Mouse (Mus musculus) spleen, postnatal 10 days (tissue): ENCODE data around the gene Pole.
A peak's percentile ranks its signal among the peaks of the same experiment; 100 is the strongest.

ENCODE experiments used
- DNase-seq, 2 experiments: peaks; one replicate each; pipeline ENCODE4 v3.0.0; 2021 to 2022; ENCODE audit warnings: low spot score in 2 of 2

The Pole gene

DNA sequence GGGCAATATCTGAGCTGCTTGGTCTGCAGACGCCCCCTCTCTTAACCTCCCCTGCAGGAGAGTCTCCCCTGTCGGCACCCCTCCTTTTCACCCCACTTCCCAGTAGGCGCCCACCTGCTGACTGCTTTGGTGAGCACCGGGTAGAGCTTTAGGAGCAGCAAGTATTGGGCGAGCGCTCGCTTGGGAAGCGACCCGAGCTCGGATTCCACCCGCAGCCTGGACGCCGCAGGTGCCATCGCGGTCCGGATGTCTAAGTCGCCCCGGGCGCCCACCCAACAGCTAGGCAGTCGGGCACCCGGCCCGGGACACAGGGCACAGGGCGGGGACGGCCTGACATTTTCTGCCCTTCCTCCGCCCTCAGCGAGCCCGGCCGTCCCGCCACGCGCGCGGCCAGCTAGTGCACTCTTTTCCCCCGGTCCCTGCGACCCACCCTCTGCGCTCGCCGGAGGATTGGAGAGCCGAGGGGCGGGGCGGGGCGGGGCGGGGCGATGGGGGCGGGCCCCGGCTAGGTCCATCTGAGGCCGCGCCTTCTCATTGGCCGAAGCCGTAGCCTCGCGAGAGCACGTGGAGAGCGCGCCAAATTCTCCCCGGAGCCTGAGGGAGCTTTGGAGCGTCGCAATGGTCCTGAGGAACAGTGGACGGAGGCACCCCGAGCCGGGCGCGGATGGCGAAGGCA lies at the start of gene Pole, which contains the start of gene Pxmp2:
Gene Pole, plus strand, starts transcription at position 537 of the 676 bp plus-strand sequence.
Gene Pxmp2, minus strand, starts transcription at position 417 of the 676 bp plus-strand sequence.
- peak; percentile 89 to 93 for DNase-seq

DNA sequence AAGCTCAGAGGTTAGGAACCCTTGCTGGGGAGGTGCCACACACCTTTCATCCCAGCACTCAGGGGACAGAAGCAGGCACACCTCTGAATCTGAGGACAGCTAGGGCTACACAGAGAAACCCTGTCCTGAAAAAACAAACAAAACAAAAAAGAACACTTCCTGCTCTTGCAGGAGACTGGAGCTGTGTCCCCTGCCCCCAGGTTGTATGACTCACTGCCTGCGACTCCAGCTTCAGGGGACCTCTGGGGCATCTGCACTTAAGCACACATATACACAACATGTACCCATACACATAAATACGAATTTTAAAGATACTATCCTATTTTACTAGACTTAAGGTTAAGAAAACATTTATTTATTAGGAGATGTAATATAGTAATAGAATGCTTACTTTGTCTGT lies 42.0 kb upstream of the Pole start:
- DNase-seq = no peak

DNA sequence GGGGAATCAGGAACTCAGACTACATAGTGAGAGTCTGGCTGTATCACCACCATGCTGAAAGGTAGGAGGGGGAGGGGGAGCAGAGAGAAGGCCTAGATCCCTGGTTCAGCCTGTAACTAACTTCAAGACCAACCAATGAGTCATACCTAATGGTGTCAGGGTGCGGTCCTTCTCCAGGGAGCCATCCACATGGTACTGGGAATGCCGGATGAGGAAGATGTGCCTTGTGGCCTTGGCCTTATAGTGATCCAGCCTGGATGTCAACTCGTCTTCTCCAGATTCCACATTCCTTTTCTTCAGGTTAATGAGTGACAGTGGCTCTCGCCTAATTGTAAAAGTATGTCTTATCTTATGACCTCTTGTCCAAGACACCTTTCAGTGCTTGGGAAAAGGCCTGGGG lies 19.2 kb upstream of the Pole start:
- no peak for DNase-seq

DNA sequence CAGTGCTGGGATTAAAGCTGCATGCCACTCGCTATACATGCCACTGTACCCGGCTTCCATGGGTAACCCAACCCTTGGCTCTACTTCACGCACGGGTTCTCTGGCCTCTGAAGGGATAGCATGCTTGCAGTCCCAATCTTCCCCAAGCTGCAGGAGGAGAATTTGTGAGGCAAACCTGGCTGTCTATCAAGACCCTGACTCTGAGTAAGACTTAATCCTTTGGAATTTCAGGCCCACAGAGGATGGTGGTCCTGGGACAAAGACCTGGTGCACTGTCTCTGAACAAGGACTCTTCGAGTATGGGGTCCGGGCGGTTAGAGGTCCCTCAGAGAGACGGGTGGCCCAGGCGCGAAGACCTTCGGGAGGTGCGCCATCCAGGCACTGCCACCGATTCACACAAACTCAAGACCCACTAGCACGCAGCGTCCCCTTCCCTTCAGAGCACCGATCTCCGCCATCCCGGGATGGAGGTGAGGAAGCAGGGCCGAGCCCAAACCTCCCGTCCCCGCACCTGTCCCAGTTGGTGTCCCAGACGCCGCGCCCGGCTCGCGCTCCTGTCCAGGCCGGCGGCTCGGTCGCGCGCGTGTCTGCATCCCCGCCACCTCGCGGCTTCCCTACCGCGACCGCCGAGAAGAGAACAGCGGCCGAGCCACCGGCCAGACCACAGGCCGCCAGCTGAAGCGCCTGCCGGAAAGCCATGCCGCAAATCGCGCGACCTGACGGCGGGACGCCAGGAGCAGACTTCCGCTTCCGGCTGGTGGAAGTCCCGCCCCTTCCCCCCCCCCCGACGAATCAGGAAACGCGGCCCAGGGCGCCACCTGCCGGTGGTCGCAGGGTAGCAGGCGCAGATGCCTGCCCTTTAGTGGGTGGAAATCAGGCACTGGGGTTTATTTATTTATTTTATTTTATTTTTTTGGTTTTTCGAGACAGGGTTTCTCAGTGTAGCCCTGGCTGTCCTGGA lies 16.7 kb upstream of the Pole start, which contains the start of gene Pgam5:
Gene Pgam5, minus strand, starts transcription at position 773 of the 961 bp plus-strand sequence.
- DNase-seq = peak; percentile 86 to 94

GRCm38 (mm10) chr5:110270242-110270641 lies 15.9 kb upstream of the Pole start:
- DNase-seq = no peak

DNA sequence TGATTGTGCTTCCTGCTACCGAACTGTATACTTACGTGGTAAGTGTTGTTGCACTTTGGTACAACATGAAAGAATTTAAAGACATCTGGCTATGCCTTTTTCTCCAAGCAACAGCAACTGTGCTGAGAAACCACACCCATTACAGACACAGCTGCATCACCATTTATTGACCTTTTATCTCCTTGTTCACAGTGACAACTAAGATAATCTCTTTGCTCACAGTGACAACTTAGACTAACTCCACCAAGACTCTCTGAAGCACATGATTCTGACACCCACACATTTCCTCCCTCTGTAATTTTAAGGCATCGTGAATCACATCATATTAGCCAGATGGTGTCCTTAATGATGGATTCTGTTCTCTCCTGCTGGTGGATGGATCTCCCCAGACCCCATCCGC lies 12.0 kb upstream of the Pole start:
- no peak for DNase-seq

DNA sequence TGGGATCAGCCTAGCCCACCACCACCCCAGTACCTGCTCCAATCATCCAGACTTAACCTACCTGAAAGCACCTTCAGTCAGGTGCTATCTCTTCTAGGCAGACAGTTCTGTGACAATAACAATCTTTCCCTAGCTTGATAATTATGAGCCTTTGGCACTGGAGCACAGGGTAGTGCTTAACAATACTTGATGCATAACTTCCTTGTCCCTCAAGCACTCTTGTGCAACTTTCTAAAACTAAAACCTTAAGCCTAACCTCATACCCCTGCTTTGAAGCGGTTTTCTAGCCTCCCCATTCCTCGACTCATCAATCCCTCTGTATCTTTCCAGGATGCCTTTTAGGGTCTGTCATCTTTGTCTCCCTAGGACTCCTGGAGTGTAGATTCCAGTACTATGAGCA lies 11.3 kb upstream of the Pole start:
- no peak for DNase-seq

- no peak for DNase-seq
Measured at GRCm38 (mm10) chr5:110276391-110276790, 9.7 kb upstream of the Pole start.

DNA sequence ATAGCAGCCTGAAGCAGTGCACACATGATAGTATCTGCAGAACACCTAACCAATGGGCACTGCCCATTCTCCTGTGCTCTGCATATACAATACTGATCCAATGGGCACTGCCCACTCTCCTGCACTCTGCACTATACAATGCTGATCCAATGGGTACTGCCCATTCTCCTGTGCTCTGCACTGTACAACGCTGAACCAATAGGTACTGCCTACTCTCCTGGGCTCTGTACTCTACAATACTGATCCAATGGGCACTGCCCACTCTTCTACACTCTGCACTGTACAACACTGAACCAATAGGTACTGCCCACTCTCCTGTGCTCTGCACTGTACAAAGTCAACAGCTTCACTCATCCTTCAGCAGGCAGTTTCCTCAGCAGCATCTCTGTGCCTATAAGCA lies 9.2 kb upstream of the Pole start:
- no peak for DNase-seq

- no peak for DNase-seq
Measured at GRCm38 (mm10) chr5:110281984-110282383, 4.1 kb upstream of the Pole start.

- DNase-seq = peak; percentile 80 to 90
Measured at GRCm38 (mm10) chr5:110284536-110284935, 1.6 kb upstream of the Pole start.

DNA sequence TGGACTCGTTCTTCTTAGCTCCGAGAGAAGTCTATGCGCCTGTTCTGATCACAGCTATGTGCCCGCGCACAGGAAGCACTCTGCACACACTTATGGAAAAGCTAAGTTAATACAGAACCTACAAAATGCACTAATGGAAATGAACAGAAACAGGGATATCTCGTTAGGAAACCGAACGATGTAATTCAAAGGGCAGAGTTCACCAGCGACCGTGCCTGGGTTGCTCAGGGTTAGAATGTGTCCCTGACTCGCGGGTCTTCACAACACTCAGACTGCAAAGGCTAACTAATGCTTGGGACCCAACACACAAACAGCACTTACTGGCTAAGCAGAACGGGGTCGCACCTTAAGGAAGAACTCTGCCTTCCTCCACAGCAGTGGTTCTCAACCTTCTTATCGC lies 950 bp upstream of the Pole start:
- peak; percentile 24 to 28 for DNase-seq

- no peak for DNase-seq
Measured at GRCm38 (mm10) chr5:110286446-110287083, 459 bp downstream of the Pole start.

DNA sequence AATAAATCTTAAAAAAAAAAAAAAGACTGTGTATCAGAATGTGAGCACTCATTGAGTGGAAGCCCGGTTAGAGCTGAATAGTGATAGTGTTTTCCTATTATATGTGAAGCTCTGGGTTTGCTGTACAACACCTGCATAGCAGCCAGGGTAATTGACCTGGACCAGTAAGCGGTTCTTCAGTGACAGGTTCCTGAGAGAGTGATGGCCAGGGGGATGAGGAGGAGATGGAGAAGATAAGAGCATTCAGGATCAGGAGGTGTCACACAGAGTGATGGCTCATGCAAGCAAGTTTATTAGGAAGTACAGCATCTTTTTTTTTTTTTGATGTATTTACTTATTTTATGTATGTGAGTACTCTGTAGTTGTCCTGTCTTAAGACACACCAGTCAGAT lies 974 bp downstream of the Pole start:
- no peak for DNase-seq

- no peak for DNase-seq
Measured at GRCm38 (mm10) chr5:110291649-110292048, 5.5 kb downstream of the Pole start.

GRCm38 (mm10) chr5:110296637-110297036 lies 10.5 kb downstream of the Pole start:
- DNase-seq = no peak

DNA sequence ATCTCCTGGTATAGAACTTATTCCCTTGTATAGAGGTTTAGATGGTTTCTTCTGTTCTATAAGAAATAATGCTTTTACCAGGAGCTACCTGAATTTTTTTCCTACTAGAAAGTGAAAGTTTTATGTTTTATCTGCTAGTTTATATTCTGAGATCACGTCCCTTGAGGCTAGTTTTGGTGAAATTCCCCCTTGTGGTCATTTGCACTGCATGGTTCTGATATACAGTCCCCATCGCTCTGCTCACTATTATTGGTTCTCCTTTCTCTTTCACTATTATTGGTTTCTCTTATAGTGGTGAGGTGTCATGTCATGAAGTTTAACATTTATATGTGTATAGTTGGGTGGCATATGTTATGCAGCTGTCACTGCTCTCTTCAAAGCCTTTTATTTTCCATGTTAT lies 14.5 kb downstream of the Pole start:
- DNase-seq = no peak

DNA sequence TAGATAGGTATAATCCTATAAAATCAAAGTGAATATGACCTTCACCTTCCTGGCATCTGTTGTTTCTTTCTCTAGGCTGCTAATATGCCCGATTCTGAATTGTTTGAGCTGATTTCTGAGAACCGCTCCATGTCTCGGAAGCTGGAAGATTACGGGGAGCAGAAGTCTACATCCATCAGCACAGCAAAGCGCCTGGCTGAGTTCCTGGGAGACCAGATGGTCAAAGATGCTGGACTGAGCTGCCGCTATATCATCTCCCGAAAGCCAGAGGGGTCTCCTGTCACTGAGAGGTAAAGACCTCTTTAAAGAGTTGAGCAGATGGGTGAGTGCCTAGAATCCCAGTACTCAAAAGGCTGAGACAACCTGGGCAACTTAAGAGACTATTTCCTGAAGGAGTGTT lies 22.8 kb downstream of the Pole start:
- DNase-seq = no peak

DNA sequence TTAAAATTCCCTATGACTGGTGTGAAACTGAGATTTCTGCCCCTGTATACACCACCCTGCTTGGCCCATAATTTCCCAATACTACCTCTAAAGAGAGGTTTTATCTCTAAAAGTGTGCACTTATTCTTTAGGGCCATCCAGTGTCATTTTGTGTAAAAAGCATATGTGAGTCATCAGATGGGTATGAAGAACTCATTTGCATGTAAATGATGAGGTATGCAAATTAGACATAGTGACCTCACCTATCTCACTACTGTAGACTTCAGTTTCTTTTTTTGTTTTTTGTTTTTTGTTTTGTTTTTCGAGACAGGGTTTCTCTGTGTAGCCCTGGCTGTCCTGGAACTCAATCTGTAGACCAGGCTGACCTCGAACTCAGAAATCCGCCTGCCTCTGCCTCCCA lies 27.0 kb downstream of the Pole start:
- no peak for DNase-seq

DNA sequence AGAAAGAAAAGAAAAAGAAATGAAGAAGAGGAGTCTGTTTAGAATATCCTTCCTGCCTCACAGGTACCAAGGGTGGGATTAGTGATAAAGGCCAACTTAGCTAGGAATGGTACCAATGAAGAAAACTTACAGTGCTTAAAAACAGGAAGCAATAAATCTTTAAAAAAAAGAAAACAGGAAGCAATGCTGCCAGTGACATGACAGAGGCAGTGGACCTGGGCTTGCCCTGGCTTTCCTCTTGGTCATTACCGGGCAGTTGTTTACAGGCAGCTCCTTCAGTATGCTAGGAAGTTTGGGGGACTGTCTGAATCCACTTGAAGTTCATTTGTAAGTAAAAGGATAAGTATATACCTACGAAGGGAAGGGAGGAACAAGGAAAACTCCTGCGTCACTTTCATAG lies 44.4 kb downstream of the Pole start:
- DNase-seq = no peak

- DNase-seq = no peak
Measured at GRCm38 (mm10) chr5:110338792-110339191, 52.7 kb downstream of the Pole start.

GRCm38 (mm10) chr5:110342648-110343284 lies 56.7 kb downstream of the Pole start, which contains the start of gene P2rx2:
P2rx2 (minus strand) TSS chr5:110343212.
- DNase-seq = peak in 1 of 2 experiments; percentile 38
